Mouse (Mus musculus) lung, embryonic 14.5 days (tissue): Measurements from ENCODE around the gene Tmem63a. TPM values are rescaled to one million over a fixed set of nuclear protein-coding genes. Genes with fewer than 3 reads are reported as not detected.
"Not testable (repeated sequence)": the region's sequence is repeated elsewhere in the genome, so short reads cannot be mapped to it uniquely, and the experiment has no call there.

ENCODE experiments used
- ATAC-seq: fragments of 200-750 bp; cut with Nextera tagmentation; 2 replicates; pipeline ENCODE4 v1.8.0; 2017; ENCODE audit warnings: mild to moderate bottlenecking, moderate TSS enrichment, moderate library complexity; ENCODE audit not compliant: insufficient read depth
- DNase-seq: peaks from one replicate; pipeline ENCODE4 v3.0.0-alpha.2; 2015
- H3K27ac ChIP-seq: fragments of 300-500 bp; sonication (generic); 2 replicates; pipeline ENCODE4 v1.5.1; 2014; ENCODE audit warnings: low read depth, mild to moderate bottlenecking, moderate library complexity
- H3K27me3 ChIP-seq: fragments of 300-500 bp; sonication (generic); 2 replicates; pipeline ENCODE4 v1.6.1; 2014; ENCODE audit warnings: low read length, control low read depth; ENCODE audit not compliant: insufficient read depth
- H3K36me3 ChIP-seq: fragments of 300-500 bp; sonication (generic); 2 replicates; pipeline ENCODE4 v1.6.1; 2014; ENCODE audit warnings: control low read depth; ENCODE audit not compliant: insufficient read depth
- H3K4me1 ChIP-seq: fragments of 300-500 bp; sonication (generic); 2 replicates; pipeline ENCODE4 v1.6.1; 2014; ENCODE audit warnings: antibody characterized with exemption, control low read depth; ENCODE audit not compliant: insufficient read depth
- H3K4me2 ChIP-seq: fragments of 300-500 bp; sonication (generic); 2 replicates; pipeline ENCODE4 v1.6.1; 2014; ENCODE audit warnings: mild to moderate bottlenecking
- H3K4me3 ChIP-seq: fragments of 300-500 bp; sonication (generic); 2 replicates; pipeline ENCODE4 v1.5.1; 2014; ENCODE audit warnings: low read depth, low read length
- H3K9ac ChIP-seq: fragments of 300-500 bp; sonication (generic); 2 replicates; pipeline ENCODE4 v1.6.1; 2014
- H3K9me3 ChIP-seq: fragments of 300-500 bp; sonication (generic); 2 replicates; pipeline ENCODE4 v1.6.1; 2016; ENCODE audit warnings: low read depth, low read length, control low read depth
- CTCF ChIP-seq: IDR thresholded peaks from 2 replicates; pipeline ENCODE4 v1.5.1; 2016; ENCODE audit warnings: antibody characterized with exemption, low read depth
- WGBS: fragments of 180-500 bp; shearing (Covaris S2); extraction: QIAGEN DNeasy Blood & Tissue Kit; methylation state at CpG from one replicate; pipeline ENCODE4 v1.1.7; 2014; 5-methylcytosine and 5-hydroxymethylcytosine counted together
- polyA plus RNA-seq: library from polyadenylated mRNA; unstranded; fragments of >200 nt; fragmentation: Nextera tagmentation; extraction: Ambion mirVana; gene quantifications from 2 replicates; pipeline ENCODE4 v1.2.1, GENCODE M21; 2014

Tmem63a gene
- polyA plus RNA-seq, 1 experiment from 2014 or later = 10.9 TPM

DNA sequence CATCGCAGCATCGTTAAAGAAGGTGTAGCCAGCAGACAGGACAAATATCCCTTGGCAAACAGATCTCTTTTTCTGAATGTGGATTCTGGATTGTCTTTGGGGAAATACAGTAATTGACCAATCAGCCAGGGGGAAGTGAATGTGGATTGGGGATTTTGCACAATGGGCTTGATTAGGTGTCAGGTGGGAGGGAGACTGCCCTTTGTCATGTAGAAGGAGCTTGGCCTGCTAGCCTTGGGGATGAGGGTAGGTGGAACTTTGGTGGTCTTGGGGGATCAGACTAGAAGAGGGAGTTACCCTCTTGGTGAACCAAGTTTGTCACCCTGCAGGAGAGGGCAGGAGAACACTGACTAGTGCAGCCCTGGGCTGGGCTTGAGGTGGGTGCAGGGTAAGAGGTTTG, 17.4 kb upstream of the Tmem63a start:
- no peaks in the 10 kb centered on the region for H3K9me3 ChIP-seq
- TF ChIP-seq CTCF = no peak
- H3K9ac ChIP-seq = no peak overlapping the region
- H3K27ac ChIP-seq = no peak overlapping the region
- no peaks in the 10 kb centered on the region for H3K36me3 ChIP-seq
- H3K4me3 ChIP-seq = no peak overlapping the region
- WGBS = 47% methylated on average over 2 of the region's 2 CpGs
- no peaks in the 10 kb centered on the region for H3K27me3 ChIP-seq
- DNase-seq (no peak), ATAC-seq (no peak)
- H3K4me1 ChIP-seq = no peaks in the 10 kb centered on the region
- H3K4me2 ChIP-seq = no peak overlapping the region

DNA sequence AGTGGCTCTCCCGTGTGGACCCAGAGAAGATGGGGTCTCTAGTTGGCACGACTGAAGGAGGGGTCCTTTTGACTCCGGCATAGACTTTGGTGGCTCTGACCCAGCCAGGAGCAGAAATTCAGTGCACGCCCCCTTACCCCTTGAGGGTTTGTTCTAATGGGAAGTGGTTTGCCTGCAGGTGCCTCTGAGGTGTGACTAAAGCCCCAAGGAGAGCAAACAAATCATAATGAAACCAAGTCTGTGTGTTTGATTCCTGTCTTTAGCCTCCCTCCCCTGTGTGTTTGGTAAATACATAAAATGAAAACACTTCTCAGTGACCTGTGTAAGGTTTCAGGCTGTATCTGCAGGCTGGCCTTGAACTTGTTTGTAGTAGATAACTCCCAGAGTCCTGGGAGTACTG, 15.9 kb upstream of the Tmem63a start:
- TF ChIP-seq CTCF = no peak
- Histone ChIP-seq H3K4me1 (no peaks in the 10 kb centered on the region), H3K9ac (no peak overlapping the region), H3K27me3 (no peaks in the 10 kb centered on the region), H3K4me3 (no peak overlapping the region), H3K27ac (no peak overlapping the region), H3K9me3 (no peaks in the 10 kb centered on the region), H3K36me3 (no peaks in the 10 kb centered on the region), H3K4me2 (no peak overlapping the region)
- DNase-seq (no peak), ATAC-seq (no peak)
- whole genome bisulfite sequencing = 49% methylated on average over 4 of the region's 4 CpGs

DNA sequence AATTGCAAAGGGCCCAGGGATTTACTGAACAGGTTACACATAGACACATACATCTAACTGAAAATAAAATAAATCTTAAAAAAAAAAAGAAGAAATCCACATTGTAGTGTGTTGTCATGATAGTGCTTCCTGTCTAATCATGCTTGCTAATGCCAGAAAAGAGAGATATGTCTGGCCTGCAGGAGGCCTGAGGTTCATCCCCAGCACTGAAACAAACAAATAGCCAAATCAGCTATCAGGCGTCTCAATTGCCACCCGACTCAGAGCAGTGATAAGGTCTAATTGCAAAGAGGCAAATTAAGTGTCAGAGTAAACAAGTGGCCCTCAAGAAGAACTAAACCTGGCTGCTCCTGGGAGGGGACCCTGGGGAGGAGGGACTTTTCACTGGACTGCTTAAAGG, 12.5 kb upstream of the Tmem63a start:
- Histone ChIP-seq H3K4me1 (no peaks in the 10 kb centered on the region), H3K4me2 (no peak overlapping the region), H3K36me3 (no peaks in the 10 kb centered on the region), H3K9ac (no peak overlapping the region), H3K27ac (no peak overlapping the region), H3K9me3 (no peaks in the 10 kb centered on the region), H3K4me3 (no peak overlapping the region), H3K27me3 (peaks cover 14% of the 10 kb centered on the region)
- 15% methylated on average over 2 of the region's 2 CpGs for WGBS
- DNase-seq (no peak), ATAC-seq (no peak)
- TF ChIP-seq CTCF = no peak

DNA sequence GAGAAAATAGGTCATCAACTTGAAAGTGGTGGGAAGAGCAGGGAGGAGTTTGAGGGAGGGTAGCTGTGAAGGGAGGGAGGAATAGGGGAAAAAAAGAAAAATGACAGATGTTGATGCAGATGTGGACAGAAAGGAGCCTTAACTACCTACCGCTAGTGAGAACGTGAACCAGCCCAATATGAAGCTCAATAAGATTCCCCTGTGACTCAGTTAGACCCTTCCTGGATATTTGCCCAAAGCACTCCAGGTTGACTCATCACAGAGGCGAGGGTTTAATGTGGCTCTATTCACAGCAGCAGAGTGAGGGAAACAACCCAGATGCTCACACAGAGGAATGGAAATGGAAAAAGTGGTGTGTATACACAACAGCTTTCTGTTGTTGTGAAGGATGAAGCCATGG, 11.0 kb upstream of the Tmem63a start:
- no peaks in the 10 kb centered on the region for H3K4me1 ChIP-seq
- H3K9ac ChIP-seq = no peak overlapping the region
- H3K4me3 ChIP-seq = no peak overlapping the region
- WGBS = 71% methylated on average over 3 of the region's 3 CpGs
- no peak for ATAC-seq
- DNase-seq = no peak
- no peaks in the 10 kb centered on the region for H3K36me3 ChIP-seq
- H3K27me3 ChIP-seq = peaks cover 29% of the 10 kb centered on the region
- TF ChIP-seq CTCF = no peak
- H3K4me2 ChIP-seq = no peak overlapping the region
- no peak overlapping the region for H3K27ac ChIP-seq
- H3K9me3 ChIP-seq = no peaks in the 10 kb centered on the region

DNA sequence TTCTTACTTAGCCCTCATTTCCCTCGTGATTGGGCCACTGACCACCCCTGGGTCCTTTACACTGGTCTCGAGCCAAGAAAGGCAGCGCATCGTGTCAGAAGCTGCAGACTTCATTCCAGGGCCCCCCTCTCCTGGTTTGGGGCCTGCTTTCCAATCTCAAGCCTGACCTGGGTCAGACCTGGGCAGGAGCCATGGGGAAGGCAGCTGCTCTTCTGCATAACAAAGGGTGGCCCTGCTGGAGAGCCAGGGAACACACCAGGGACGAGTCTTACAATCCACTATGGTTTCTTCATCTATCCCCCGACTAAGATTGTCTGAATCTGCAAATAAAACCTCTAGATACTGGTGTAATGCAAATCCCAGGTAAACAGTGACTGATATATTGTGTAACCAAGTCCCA, 8.5 kb upstream of the Tmem63a start:
- DNase-seq = no peak
- Histone ChIP-seq H3K36me3 (no peaks in the 10 kb centered on the region), H3K4me2 (no peak overlapping the region), H3K27me3 (peaks cover 36% of the 10 kb centered on the region), H3K4me3 (no peak overlapping the region), H3K27ac (no peak overlapping the region), H3K4me1 (no peaks in the 10 kb centered on the region), H3K9me3 (no peaks in the 10 kb centered on the region), H3K9ac (no peak overlapping the region)
- TF ChIP-seq CTCF = 0 out of 2 replicates have a peak, but pooled peaks have one; percentile 6
- no peak for ATAC-seq
- WGBS = 27% methylated on average over 6 of the region's 6 CpGs

DNA sequence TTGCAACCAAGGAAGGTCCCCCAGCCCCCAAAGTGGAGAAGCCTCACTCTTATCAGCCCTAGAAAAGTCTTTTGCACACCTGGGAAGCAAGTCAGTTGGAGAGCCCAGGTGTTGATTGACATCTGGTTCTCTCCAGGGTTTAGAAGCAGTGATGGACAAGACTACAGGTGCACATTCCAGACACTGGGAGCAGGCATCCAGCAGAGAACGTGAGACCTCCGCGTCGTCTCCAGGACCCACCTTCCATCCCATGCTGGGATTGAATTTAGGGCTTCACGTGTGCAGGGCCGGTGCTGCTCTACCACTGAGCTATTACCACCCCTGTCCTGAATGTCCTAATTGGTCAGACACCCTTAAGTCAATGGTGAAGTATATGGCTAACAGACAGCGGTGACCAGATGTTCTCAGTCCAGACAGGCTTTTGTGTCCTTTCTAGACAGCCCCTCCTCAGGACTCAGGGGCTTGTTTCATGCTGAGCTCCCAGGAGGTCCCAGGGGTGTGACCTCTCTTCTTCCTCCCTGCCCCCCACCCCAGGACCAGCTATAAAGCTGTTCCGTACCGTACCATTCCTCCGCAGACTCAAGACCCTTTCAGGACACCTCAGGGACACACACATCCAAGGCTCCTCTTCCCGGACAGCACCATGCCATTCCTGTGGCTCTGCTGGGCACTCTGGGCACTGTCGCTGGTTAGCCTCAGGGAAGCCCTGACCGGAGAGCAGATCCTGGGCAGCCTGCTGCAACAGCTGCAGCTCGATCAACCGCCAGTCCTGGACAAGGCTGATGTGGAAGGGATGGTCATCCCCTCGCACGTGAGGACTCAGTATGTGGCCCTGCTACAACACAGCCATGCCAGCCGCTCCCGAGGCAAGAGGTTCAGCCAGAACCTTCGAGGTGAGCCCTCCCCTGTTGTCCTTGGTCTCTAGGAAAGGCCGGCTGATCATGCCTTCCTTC, 7.4 kb upstream of the Tmem63a start, which contains the start of gene Lefty1:
Gene Lefty1 (plus strand): TSS at position 556 of the 953 bp plus-strand sequence.
- no peak within 1 kb of the TSS for H3K9ac ChIP-seq
- DNase-seq (no peak), ATAC-seq (no peak)
- peaks cover 36% of the 10 kb centered on the region for H3K27me3 ChIP-seq
- no peak for TF ChIP-seq CTCF
- H3K4me1 ChIP-seq = no peaks in the 10 kb centered on the region
- no peak within 1 kb of the TSS for H3K4me3 ChIP-seq
- WGBS = 17% methylated on average over 21 of the region's 21 CpGs
- H3K4me2 ChIP-seq = no peak within 1 kb of the TSS
- no peaks in the 10 kb centered on the region for H3K36me3 ChIP-seq
- no peak within 1 kb of the TSS for H3K27ac ChIP-seq
- no peaks in the 10 kb centered on the region for H3K9me3 ChIP-seq

DNA sequence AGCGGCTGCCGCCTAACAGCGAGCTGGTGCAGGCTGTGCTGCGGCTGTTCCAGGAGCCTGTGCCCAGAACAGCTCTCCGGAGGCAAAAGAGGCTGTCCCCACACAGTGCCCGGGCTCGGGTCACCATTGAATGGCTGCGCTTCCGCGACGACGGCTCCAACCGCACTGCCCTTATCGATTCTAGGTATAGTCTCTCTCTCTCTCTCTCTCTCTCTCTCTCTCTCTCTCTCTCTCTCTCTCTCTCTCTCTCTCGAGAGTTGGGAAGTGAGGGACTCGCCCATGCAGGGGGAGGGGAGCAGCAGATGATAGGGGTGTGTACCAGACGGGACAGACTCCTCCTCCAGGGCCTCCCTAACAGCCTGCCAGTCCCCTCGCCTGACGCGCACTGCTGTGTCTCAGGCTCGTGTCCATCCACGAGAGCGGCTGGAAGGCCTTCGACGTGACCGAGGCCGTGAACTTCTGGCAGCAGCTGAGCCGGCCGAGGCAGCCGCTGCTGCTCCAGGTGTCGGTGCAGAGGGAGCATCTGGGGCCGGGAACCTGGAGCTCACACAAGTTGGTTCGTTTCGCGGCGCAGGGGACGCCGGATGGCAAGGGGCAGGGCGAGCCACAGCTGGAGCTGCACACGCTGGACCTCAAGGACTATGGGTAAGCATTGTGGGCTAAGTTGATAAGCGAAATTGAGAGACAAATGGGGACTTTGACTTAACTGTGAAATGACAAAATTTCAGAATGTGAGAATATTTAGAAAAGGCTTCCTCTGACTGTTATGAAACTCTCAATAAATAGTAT, 5.3 kb upstream of the Tmem63a start:
- not testable (repeated sequence) for H3K9me3 ChIP-seq, H3K36me3 ChIP-seq, H3K27ac ChIP-seq, H3K4me1 ChIP-seq
- H3K4me2 ChIP-seq = peak overlapping the region; percentile 56
- ATAC-seq = peak; percentile 92
- DNase-seq = peak; percentile 68
- 4% methylated on average over 33 of the region's 41 CpGs for WGBS
- peak overlapping the region; percentile 29 for H3K4me3 ChIP-seq
- peaks cover 36% of the 10 kb centered on the region for H3K27me3 ChIP-seq
- H3K9ac ChIP-seq = peak overlapping the region; percentile 43
